Mouse (Mus musculus) Patski (cell line): Measurements from ENCODE around the gene Sipa1l1. TPM values are rescaled to one million over a fixed set of nuclear protein-coding genes. Genes with fewer than 3 reads are reported as not detected.

Experiments used
- ATAC-seq: fragments of 100-300 bp; one replicate; pipeline ENCODE4 v1.8.0; 2021
- CTCF ChIA-PET: fragments of 350-600 bp; sonication (Branson Sonifier 250); formaldehyde crosslinking; loops from one replicate; lab custom pipeline; 2022; ENCODE audit warnings: inconsistent platforms; lab: Charles Lee
- POLR2A ChIA-PET: fragments of 350-600 bp; sonication (Branson Sonifier 250); formaldehyde crosslinking; loops from one replicate; lab custom pipeline; 2022; ENCODE audit warnings: antibody characterized with exemption, inconsistent platforms; lab: Charles Lee
- DNase-seq: peaks from one replicate; pipeline ENCODE4 v3.0.0-alpha.2; 2011; ENCODE audit warnings: low read depth, low spot score
- H3K27me3 ChIP-seq: fragments of 371-371 bp; one replicate; pipeline ENCODE4 v1.5.1; 2021
- CTCF ChIP-seq: fragments of 100-300 bp; IDR thresholded peaks from one replicate; pipeline ENCODE4 v1.5.1; 2021
- in situ Hi-C: fragments of 300-500 bp; cut with MboI; formaldehyde crosslinking; loops from 3 replicates; pipeline ENCODE4 v1.11.1; 2018; ENCODE audit warnings: low pct_unique_long_range_greater_than_20kb, mixed read lengths
- polyA plus RNA-seq: library from polyadenylated mRNA; unstranded; gene quantifications from one replicate; pipeline ENCODE4 v1.2.3, GENCODE M21; 2021

The Sipa1l1 gene
- 26.0 TPM for polyA plus RNA-seq

GRCm38 (mm10) chr12:82168820-82169533 lies at the start of gene Sipa1l1:
Gene Sipa1l1 (plus strand): TSS chr12:82169320.
- ATAC-seq (peak; percentile 85), DNase-seq (peak; percentile 81)
- in situ Hi-C loops = loop anchor here (25.0 kb wide), 1 partner anchor 182 kb away; no protein-coding TSS in a partner anchor
- POLR2A ChIA-PET = interaction anchor here (1.5 kb wide), 1 partner anchor 81 kb away, joined by 3 read pairs; no protein-coding TSS in a partner anchor
- no peak for TF ChIP-seq CTCF
- CTCF ChIA-PET = no interaction called here
- no peaks in the 10 kb centered on the region for H3K27me3 ChIP-seq

- no peak for TF ChIP-seq CTCF
- in situ Hi-C loops = no loop called here
- no peak for ATAC-seq
- H3K27me3 ChIP-seq = no peaks in the 10 kb centered on the region
- POLR2A ChIA-PET = no interaction called here
- CTCF ChIA-PET = no interaction called here
- DNase-seq = no peak
Observed at GRCm38 (mm10) chr12:82121947-82122346, 47.2 kb upstream of the Sipa1l1 start.

GRCm38 (mm10) chr12:82122450-82123249 lies 46.5 kb upstream of the Sipa1l1 start:
- ChIA-PET POLR2A (no interaction called here), CTCF (no interaction called here)
- in situ Hi-C loops = no loop called here
- peak; percentile 86 for ATAC-seq
- peak; percentile 57 for DNase-seq
- TF ChIP-seq CTCF = no peak
- no peaks in the 10 kb centered on the region for H3K27me3 ChIP-seq

- ChIA-PET POLR2A (no interaction called here), CTCF (no interaction called here)
- DNase-seq (no peak), ATAC-seq (no peak)
- TF ChIP-seq CTCF = no peak
- H3K27me3 ChIP-seq = no peaks in the 10 kb centered on the region
- in situ Hi-C loops = no loop called here
Observed at GRCm38 (mm10) chr12:82126796-82127195, 42.3 kb upstream of the Sipa1l1 start.

GRCm38 (mm10) chr12:82139234-82140166 lies 29.6 kb upstream of the Sipa1l1 start:
- in situ Hi-C loops = no loop called here
- ATAC-seq (no peak), DNase-seq (no peak)
- peaks cover 3% of the 10 kb centered on the region for H3K27me3 ChIP-seq
- ChIA-PET CTCF (interaction anchor here (1.5 kb wide), 1 partner anchor 12 kb away, joined by 3 read pairs; no protein-coding TSS in a partner anchor), POLR2A (no interaction called here)
- no peak for TF ChIP-seq CTCF

GRCm38 (mm10) chr12:82143371-82143770 lies 25.7 kb upstream of the Sipa1l1 start:
- DNase-seq = no peak
- no peak for ATAC-seq
- in situ Hi-C loops = no loop called here
- TF ChIP-seq CTCF = no peak
- POLR2A ChIA-PET = no interaction called here
- no peaks in the 10 kb centered on the region for H3K27me3 ChIP-seq
- CTCF ChIA-PET = no interaction called here

GRCm38 (mm10) chr12:82145173-82145572 lies 23.9 kb upstream of the Sipa1l1 start:
- DNase-seq (no peak), ATAC-seq (no peak)
- ChIA-PET CTCF (interaction anchor here (0.9 kb wide), 1 partner anchor 9 kb away, joined by 3 read pairs; no protein-coding TSS in a partner anchor), POLR2A (no interaction called here)
- TF ChIP-seq CTCF = no peak
- no peaks in the 10 kb centered on the region for H3K27me3 ChIP-seq
- in situ Hi-C loops = no loop called here

GRCm38 (mm10) chr12:82147021-82147693 lies 22.0 kb upstream of the Sipa1l1 start:
- CTCF ChIA-PET = no interaction called here
- POLR2A ChIA-PET = no interaction called here
- no peak for TF ChIP-seq CTCF
- no peaks in the 10 kb centered on the region for H3K27me3 ChIP-seq
- no peak for ATAC-seq
- in situ Hi-C loops = no loop called here
- DNase-seq = no peak

- no peak for TF ChIP-seq CTCF
- ChIA-PET POLR2A (interaction anchor here (0.6 kb wide), 1 partner anchor 320 kb away, joined by 6 read pairs; no protein-coding TSS in a partner anchor), CTCF (no interaction called here)
- no peaks in the 10 kb centered on the region for H3K27me3 ChIP-seq
- in situ Hi-C loops = no loop called here
- ATAC-seq (no peak), DNase-seq (no peak)
Observed at GRCm38 (mm10) chr12:82148328-82148930, 20.7 kb upstream of the Sipa1l1 start.
